Mouse (Mus musculus) cerebellum, adult 2 months (tissue): ENCODE measurements at regions not wholly inside any gene's neighbourhood (a gene's known extent, or its start where the extent isn't known, plus 50 kb on each side); places are given as distances from the start of the nearest gene placed in this dataset.

Experiments
- CTCF ChIP-seq: fragments of 200-500 bp; IDR thresholded peaks from 2 replicates; pipeline ENCODE4 v1.5.1; 2011; ENCODE audit warnings: low read depth, mild to moderate bottlenecking, control low read depth, low read length, moderate library complexity, borderline replicate concordance; ENCODE audit not compliant: insufficient read depth
- POLR2A ChIP-seq: fragments of 200-500 bp; IDR thresholded peaks from 2 replicates; pipeline ENCODE4 v1.6.1; 2011; ENCODE audit warnings: low read length, control low read depth, borderline replicate concordance; ENCODE audit not compliant: insufficient read depth

DNA sequence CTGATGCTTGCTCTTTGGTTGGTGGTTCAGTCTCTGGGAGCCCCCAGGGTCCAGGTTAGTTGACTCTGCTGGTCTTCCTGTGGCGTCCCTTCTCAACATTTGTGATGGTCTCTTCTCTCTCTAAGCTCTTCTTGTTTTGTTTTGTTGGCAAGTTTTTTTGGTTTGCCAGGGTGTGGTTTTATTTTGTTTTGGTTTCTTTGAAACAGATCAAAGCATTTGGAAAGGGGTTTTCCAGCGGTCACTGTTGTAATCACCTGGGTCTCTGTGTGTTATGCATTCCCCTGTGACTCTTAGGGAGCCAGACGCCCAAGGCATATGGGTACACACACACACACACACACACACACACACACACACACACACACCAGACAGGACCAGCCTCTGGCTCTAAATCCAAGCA lies 57.4 kb upstream of the Gpc1 start:
- TF ChIP-seq CTCF (no peak), POLR2A (no peak)
